Mouse (Mus musculus): Measurements from ENCODE around the gene Clptm1l.

GRCm38 (mm10) chr13:73658953-73659352 is 55.1 kb downstream of the Clptm1l start:
- TF ChIP-seq CTCF (conservative IDR thresholded peaks at IDR 0.05; ENCODE audit: insufficient read depth, insufficient read length, low read depth, low read length) (no peak), POLR2A (IDR thresholded peaks at IDR 0.05; ENCODE audit: low read depth, low read length) (no peak)
